Mouse (Mus musculus): ENCODE measurements around the gene Commd8. TPM values are rescaled to one million over a fixed set of nuclear protein-coding genes. Genes with fewer than 3 reads are reported as not detected.
A peak's percentile ranks its signal among the peaks of the same experiment; 100 is the strongest.

Commd8 gene
- polyA plus RNA-seq, 1 experiment from 2014 or later = 117 TPM

GRCm38 (mm10) chr5:72164386-72164785 lies 3.6 kb downstream of the Commd8 start:
- Histone ChIP-seq H3K9ac (ENCODE audit: low read length) (no peak overlapping the region), H3K4me1 (replicated peaks; ENCODE audit: control insufficient read depth, insufficient read depth) (no peaks in the 10 kb centered on the region; the same call in 1 of the 2 replicates), H3K4me3 (ENCODE audit: low read depth, low read length) (no peak overlapping the region), H3K4me2 (replicated peaks; ENCODE audit: low read depth) (no peak overlapping the region), H3K9me3 (ENCODE audit: control insufficient read depth, low read length) (no peaks in the 10 kb centered on the region), H3K27me3 (ENCODE audit: control insufficient read depth, insufficient read depth, low read length) (no peaks in the 10 kb centered on the region), H3K27ac (replicated peaks) (no peak overlapping the region), H3K36me3 (ENCODE audit: control insufficient read depth, insufficient read depth, low read length) (peaks cover 12% of the 10 kb centered on the region)
- TF ChIP-seq CTCF (IDR thresholded peaks at IDR 0.05; ENCODE audit: low read depth) = 0 out of 2 replicates have a peak, but pooled peaks have one; percentile 24
- TF ChIP-seq EP300 (optimal IDR thresholded peaks at IDR 0.05) = no peak
- no peak for ATAC-seq (ENCODE audit: low FRiP score, low TSS enrichment)
- no peak for DNase-seq (ENCODE audit: low spot score)
- 53% methylated on average over 7 of the region's 7 CpGs for WGBS

- TF ChIP-seq EP300 (optimal IDR thresholded peaks at IDR 0.05) = no peak
- no peak for TF ChIP-seq CTCF (IDR thresholded peaks at IDR 0.05; ENCODE audit: low read depth)
- Histone ChIP-seq H3K4me3 (ENCODE audit: low read depth, low read length) (no peak overlapping the region), H3K36me3 (ENCODE audit: control insufficient read depth, insufficient read depth, low read length) (peaks cover 12% of the 10 kb centered on the region), H3K27me3 (ENCODE audit: control insufficient read depth, insufficient read depth, low read length) (no peaks in the 10 kb centered on the region), H3K4me2 (replicated peaks; ENCODE audit: low read depth) (no peak overlapping the region), H3K27ac (replicated peaks) (no peak overlapping the region), H3K4me1 (replicated peaks; ENCODE audit: control insufficient read depth, insufficient read depth) (no peaks in the 10 kb centered on the region; the same call in 1 of the 2 replicates), H3K9ac (ENCODE audit: low read length) (no peak overlapping the region), H3K9me3 (ENCODE audit: control insufficient read depth, low read length) (no peaks in the 10 kb centered on the region)
- 74% methylated on average over 5 of the region's 5 CpGs for WGBS
- ATAC-seq (ENCODE audit: low FRiP score, low TSS enrichment) (no peak), DNase-seq (ENCODE audit: low spot score) (no peak)
Observed at GRCm38 (mm10) chr5:72162855-72163254, 5.1 kb downstream of the Commd8 start.

GRCm38 (mm10) chr5:72160781-72161485 lies 7.1 kb downstream of the Commd8 start:
- DNase-seq (ENCODE audit: low spot score) (no peak), ATAC-seq (ENCODE audit: low FRiP score, low TSS enrichment) (no peak)
- no peak overlapping the region for H3K4me3 ChIP-seq (ENCODE audit: low read depth, low read length)
- TF ChIP-seq CTCF (IDR thresholded peaks at IDR 0.05; ENCODE audit: low read depth) (no peak), EP300 (optimal IDR thresholded peaks at IDR 0.05) (no peak)
- no peak overlapping the region for H3K4me2 ChIP-seq (replicated peaks; ENCODE audit: low read depth)
- 87% methylated on average over 11 of the region's 11 CpGs for WGBS
- H3K36me3 ChIP-seq (ENCODE audit: control insufficient read depth, insufficient read depth, low read length) = peaks cover 12% of the 10 kb centered on the region
- no peaks in the 10 kb centered on the region for H3K4me1 ChIP-seq (replicated peaks; ENCODE audit: control insufficient read depth, insufficient read depth)
- no peaks in the 10 kb centered on the region for H3K9me3 ChIP-seq (ENCODE audit: control insufficient read depth, low read length)
- no peak overlapping the region for H3K9ac ChIP-seq (ENCODE audit: low read length)
- no peaks in the 10 kb centered on the region for H3K27me3 ChIP-seq (ENCODE audit: control insufficient read depth, insufficient read depth, low read length)
- no peak overlapping the region for H3K27ac ChIP-seq (replicated peaks)

- no peak for DNase-seq (ENCODE audit: low spot score)
Observed at GRCm38 (mm10) chr5:72159537-72159936, 8.5 kb downstream of the Commd8 start.

GRCm38 (mm10) chr5:72158667-72159066 lies 9.3 kb downstream of the Commd8 start:
- peaks cover 9% of the 10 kb centered on the region for H3K36me3 ChIP-seq (ENCODE audit: control insufficient read depth, insufficient read depth, low read length)
- no peak overlapping the region for H3K4me2 ChIP-seq (replicated peaks; ENCODE audit: low read depth)
- 86% methylated on average over 12 of the region's 12 CpGs for WGBS

More at GRCm38 (mm10) chr5:72159537-72159936, 8.5 kb downstream of the Commd8 start:
- Histone ChIP-seq H3K4me3 (ENCODE audit: low read depth, low read length) (no peak overlapping the region), H3K9me3 (ENCODE audit: control insufficient read depth, low read length) (no peaks in the 10 kb centered on the region), H3K4me2 (replicated peaks; ENCODE audit: low read depth) (no peak overlapping the region), H3K27me3 (ENCODE audit: control insufficient read depth, insufficient read depth, low read length) (no peaks in the 10 kb centered on the region), H3K4me1 (replicated peaks; ENCODE audit: control insufficient read depth, insufficient read depth) (no peaks in the 10 kb centered on the region), H3K9ac (ENCODE audit: low read length) (no peak overlapping the region), H3K27ac (replicated peaks) (no peak overlapping the region), H3K36me3 (ENCODE audit: control insufficient read depth, insufficient read depth, low read length) (peaks cover 12% of the 10 kb centered on the region)
- no peak for TF ChIP-seq CTCF (IDR thresholded peaks at IDR 0.05; ENCODE audit: low read depth)
- no peak for TF ChIP-seq EP300 (optimal IDR thresholded peaks at IDR 0.05)
- WGBS = 59% methylated on average over 6 of the region's 6 CpGs
- ATAC-seq (ENCODE audit: low FRiP score, low TSS enrichment) = no peak

GRCm38 (mm10) chr5:72156598-72156997 lies 11.4 kb downstream of the Commd8 start:
- Histone ChIP-seq H3K4me3 (ENCODE audit: low read depth, low read length) (no peak overlapping the region), H3K4me1 (replicated peaks; ENCODE audit: control insufficient read depth, insufficient read depth) (no peaks in the 10 kb centered on the region), H3K9ac (ENCODE audit: low read length) (no peak overlapping the region), H3K4me2 (replicated peaks; ENCODE audit: low read depth) (no peak overlapping the region), H3K36me3 (ENCODE audit: control insufficient read depth, insufficient read depth, low read length) (peaks cover 6% of the 10 kb centered on the region), H3K9me3 (ENCODE audit: control insufficient read depth, low read length) (no peaks in the 10 kb centered on the region), H3K27me3 (ENCODE audit: control insufficient read depth, insufficient read depth, low read length) (no peaks in the 10 kb centered on the region), H3K27ac (replicated peaks) (no peak overlapping the region)
- DNase-seq (ENCODE audit: low spot score) (no peak), ATAC-seq (ENCODE audit: low FRiP score, low TSS enrichment) (0 out of 2 replicates have a peak, but pooled peaks have one; percentile 38)
- no peak for TF ChIP-seq EP300 (optimal IDR thresholded peaks at IDR 0.05)
- no peak for TF ChIP-seq CTCF (IDR thresholded peaks at IDR 0.05; ENCODE audit: low read depth)
- whole genome bisulfite sequencing = 71% methylated on average over 5 of the region's 5 CpGs

More at GRCm38 (mm10) chr5:72158667-72159066, 9.3 kb downstream of the Commd8 start:
- no peaks in the 10 kb centered on the region for H3K9me3 ChIP-seq (ENCODE audit: control insufficient read depth, low read length)
- H3K4me1 ChIP-seq (replicated peaks; ENCODE audit: control insufficient read depth, insufficient read depth) = no peaks in the 10 kb centered on the region
- no peaks in the 10 kb centered on the region for H3K27me3 ChIP-seq (ENCODE audit: control insufficient read depth, insufficient read depth, low read length)
- TF ChIP-seq CTCF (IDR thresholded peaks at IDR 0.05; ENCODE audit: low read depth) (no peak), EP300 (optimal IDR thresholded peaks at IDR 0.05) (no peak)
- H3K27ac ChIP-seq (replicated peaks) = no peak overlapping the region
- H3K9ac ChIP-seq (ENCODE audit: low read length) = no peak overlapping the region
- no peak overlapping the region for H3K4me3 ChIP-seq (ENCODE audit: low read depth, low read length)
- ATAC-seq (ENCODE audit: low FRiP score, low TSS enrichment) (no peak), DNase-seq (ENCODE audit: low spot score) (no peak)
